Mouse (Mus musculus): Measurements from ENCODE around the gene Olfr171.

DNA sequence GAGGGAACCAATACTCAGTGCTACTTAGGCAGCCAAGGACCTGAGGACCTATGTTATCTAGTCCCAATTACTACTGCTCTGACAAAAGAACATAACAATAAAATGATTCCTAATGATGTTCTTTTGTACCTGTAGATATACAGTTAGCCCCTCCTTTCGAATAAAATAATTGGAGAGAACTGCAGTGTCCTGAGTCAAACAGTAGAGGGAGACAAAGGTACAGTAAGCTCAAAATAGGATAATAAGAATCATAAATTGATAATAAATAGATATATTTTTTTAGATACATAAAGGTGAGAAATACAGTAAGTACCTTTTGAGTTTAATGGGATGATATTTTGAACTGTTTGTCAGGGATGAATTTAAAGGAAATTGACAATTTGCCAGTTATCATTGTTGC, 36.6 kb upstream of the Olfr171 start:
- TF ChIP-seq CTCF (IDR thresholded peaks at IDR 0.05; ENCODE audit: extremely low read depth, insufficient read depth, low read length) (no peak), POLR2A (IDR thresholded peaks at IDR 0.05; ENCODE audit: extremely low read depth, insufficient read depth, low read length) (no peak)
